In genomic region chr5:125112588-125112987, GRCm38 (mm10) we compare ENCODE assay signal across 9 mouse cellular contexts.
DNase-seq lines count a peak whose midpoint lies in the region; ATAC-seq and TF ChIP-seq lines count a peak whose summit lies in the region.
"Had no signal": no experiment of that assay in that cellular context is flagged by ENCODE, and none has a peak within 500 bp of the region (broad histone marks: within the 10 kb centered on the region; RNA-seq: fewer than 3 reads in every experiment).

No protein-coding gene starts in this region.

- intact Hi-C loops in heart, adult 2 months (cut with DNase I) = loop anchor here (2.0 kb wide), 1 partner anchor 20 kb away; no protein-coding TSS in a partner anchor

- H3K4me3 ChIP-seq in heart, embryonic 13.5 days = no peak overlapping the region
- no peak overlapping the region for H3K4me3 ChIP-seq in heart, adult 2 months
- H3K4me3 ChIP-seq in neural tube, embryonic 11.5 days (ENCODE audit: low read depth, low read length) = no peak overlapping the region
- no peak overlapping the region for H3K4me3 ChIP-seq in midbrain, embryonic 12.5 days

- no peak for DNase-seq in heart, adult 2 months
- DNase-seq in neural tube, embryonic 11.5 days (ENCODE audit: low spot score) = no peak
- DNase-seq in neural tube, embryonic 10.5 days (ENCODE audit: extremely low spot score, low spot score) = no peak
- no peak for DNase-seq in embryo, embryonic 10 days (ENCODE audit: low spot score)
- DNase-seq in testis, postnatal 10 days (ENCODE audit: low spot score) = no peak
- DNase-seq in MN1 (ENCODE audit: low spot score) = no peak
- DNase-seq: B cell, adult 2 months had no signal

- H3K9me3 ChIP-seq in heart, embryonic 13.5 days = peaks cover 3% of the 10 kb centered on the region; the same call in 1 of the 2 replicates
- H3K9me3 ChIP-seq in neural tube, embryonic 11.5 days (ENCODE audit: control insufficient read depth, low read length) = no peaks in the 10 kb centered on the region
- no peaks in the 10 kb centered on the region for H3K9me3 ChIP-seq in midbrain, embryonic 12.5 days

- peaks cover 85% of the 10 kb centered on the region for H3K36me3 ChIP-seq in heart, embryonic 13.5 days
- no peaks in the 10 kb centered on the region for H3K36me3 ChIP-seq in heart, adult 2 months (ENCODE audit: control insufficient read depth, insufficient read depth, low read length)
- H3K36me3 ChIP-seq in neural tube, embryonic 11.5 days (ENCODE audit: control insufficient read depth, insufficient read depth, low read length) = peaks cover 20% of the 10 kb centered on the region
- H3K36me3 ChIP-seq in midbrain, embryonic 12.5 days = peaks cover 75% of the 10 kb centered on the region

- ATAC-seq in heart, embryonic 13.5 days (ENCODE audit: extremely low read depth, insufficient number of reproducible peaks, low FRiP score, low TSS enrichment) = no peak
- no peak for ATAC-seq in neural tube, embryonic 11.5 days (ENCODE audit: insufficient read depth, low FRiP score, low TSS enrichment)
- ATAC-seq in midbrain, embryonic 12.5 days (ENCODE audit: low FRiP score, low read depth) = no peak

- H3K79me2 ChIP-seq in heart, adult 2 months (replicated peaks; ENCODE audit: control insufficient read depth, insufficient read depth, low read length) = no peaks in the 10 kb centered on the region

- H3K4me1 ChIP-seq in heart, embryonic 13.5 days = peaks cover 41% of the 10 kb centered on the region
- H3K4me1 ChIP-seq in heart, adult 2 months (ENCODE audit: control insufficient read depth, insufficient read depth, low read length) = peaks cover 9% of the 10 kb centered on the region
- H3K4me1 ChIP-seq in neural tube, embryonic 11.5 days (ENCODE audit: control insufficient read depth, insufficient read depth, low read length) = peaks cover 31% of the 10 kb centered on the region
- peaks cover 34% of the 10 kb centered on the region for H3K4me1 ChIP-seq in midbrain, embryonic 12.5 days

- WGBS in heart, embryonic 13.5 days = 50% methylated on average over 1 of the region's 1 CpGs
- 39% methylated on average over 1 of the region's 1 CpGs for WGBS in heart, adult 2 months
- 63% methylated on average over 1 of the region's 1 CpGs for WGBS in neural tube, embryonic 11.5 days
- WGBS in midbrain, embryonic 12.5 days = 86% methylated on average over 1 of the region's 1 CpGs

- TF ChIP-seq EP300 in heart, adult 2 months (IDR thresholded peaks at IDR 0.05; ENCODE audit: insufficient read depth, low read depth, low read length) = no peak

- TF ChIP-seq POLR2A in heart, adult 2 months (IDR thresholded peaks at IDR 0.05; ENCODE audit: insufficient read depth, low read depth, low read length) = no peak

- no peak overlapping the region for H3K4me2 ChIP-seq in heart, embryonic 13.5 days
- no peak overlapping the region for H3K4me2 ChIP-seq in neural tube, embryonic 11.5 days (ENCODE audit: low read depth)
- no peak overlapping the region for H3K4me2 ChIP-seq in midbrain, embryonic 12.5 days (replicated peaks)

- no peak for TF ChIP-seq CTCF in heart, adult 2 months (IDR thresholded peaks at IDR 0.05)

- peak overlapping the region; percentile 66 for H3K9ac ChIP-seq in heart, embryonic 13.5 days
- H3K9ac ChIP-seq in heart, adult 2 months (ENCODE audit: low read depth, low read length) = no peak overlapping the region
- no peak overlapping the region for H3K9ac ChIP-seq in neural tube, embryonic 11.5 days (ENCODE audit: low read length)
- H3K9ac ChIP-seq in midbrain, embryonic 12.5 days (replicated peaks) = no peak overlapping the region

- H3K27ac ChIP-seq in heart, embryonic 13.5 days (replicated peaks) = peak overlapping the region; percentile 73
- no peak overlapping the region for H3K27ac ChIP-seq in heart, adult 2 months
- H3K27ac ChIP-seq in neural tube, embryonic 11.5 days (ENCODE audit: low read depth, low read length) = peak overlapping the region; percentile 5
- H3K27ac ChIP-seq in midbrain, embryonic 12.5 days (replicated peaks) = peak overlapping the region; percentile 66

- H3K27me3 ChIP-seq in heart, embryonic 13.5 days (replicated peaks) = no peaks in the 10 kb centered on the region
- no peaks in the 10 kb centered on the region for H3K27me3 ChIP-seq in heart, adult 2 months (ENCODE audit: control insufficient read depth, insufficient read depth, low read length)
- H3K27me3 ChIP-seq in neural tube, embryonic 11.5 days (ENCODE audit: control insufficient read depth, insufficient read depth, low read length) = no peaks in the 10 kb centered on the region
- H3K27me3 ChIP-seq in midbrain, embryonic 12.5 days = no peaks in the 10 kb centered on the region
